Comparison of ENCODE assay signal across 1 mouse cellular context in genomic region chr2:11602506-11603489, GRCm38 (mm10).
TF ChIP-seq lines count a peak whose summit lies in the region.

No protein-coding gene starts in this region.

TF ChIP-seq in MEL, 35 proteins besides CTCF, POLR2A, EP300 and RAD21 (continued from another document):
- peak; percentile 81 for TF ChIP-seq SMC3 (IDR thresholded peaks at IDR 0.05; ENCODE audit: low read depth, low read length)
- TF ChIP-seq MXI1 (IDR thresholded peaks at IDR 0.05; ENCODE audit: low read depth, low read length), result peak; percentile 34
- TF ChIP-seq USF1 (IDR thresholded peaks at IDR 0.05; ENCODE audit: low read depth, low read length), result 0 out of 2 replicates have a peak, but pooled peaks have one; percentile 15
- peak; percentile 74; the same call in 1 of the 2 replicates for TF ChIP-seq MYC (IDR thresholded peaks at IDR 0.05; ENCODE audit: low read depth, low read length)
- TF ChIP-seq MEF2A (IDR thresholded peaks at IDR 0.05; ENCODE audit: extremely low read depth, insufficient replicate concordance, low read depth, low read length, poor library complexity, severe bottlenecking), result no peak
- no peak for TF ChIP-seq MAX (IDR thresholded peaks at IDR 0.05; ENCODE audit: low read length)
- TF ChIP-seq E2F4 (IDR thresholded peaks at IDR 0.05; ENCODE audit: borderline replicate concordance, low read depth, low read length), result no peak
- TF ChIP-seq MAZ (IDR thresholded peaks at IDR 0.05; ENCODE audit: low read depth, low read length), result peak; percentile 58; the same call in 1 of the 2 replicates
- no peak for TF ChIP-seq MAFK (IDR thresholded peaks at IDR 0.05; ENCODE audit: borderline replicate concordance, low read depth, low read length)
- no peak for TF ChIP-seq CHD2 (IDR thresholded peaks at IDR 0.05; ENCODE audit: low read length)
- no peak for TF ChIP-seq USF2 (IDR thresholded peaks at IDR 0.05; ENCODE audit: borderline replicate concordance in 1 of 2, insufficient read depth in 1 of 2, low read depth in 1 of 2, low read length in 2 of 2)
- peak; percentile 77 for TF ChIP-seq TBP (IDR thresholded peaks at IDR 0.05; ENCODE audit: low read depth, low read length)
- TF ChIP-seq POLR2AphosphoS2 (IDR thresholded peaks at IDR 0.05; ENCODE audit: low read length), result peak; percentile 44; the same call in 1 of the 2 replicates
- no peak for TF ChIP-seq UBTF (IDR thresholded peaks at IDR 0.05; ENCODE audit: borderline replicate concordance, insufficient read depth, low read depth, low read length)
- 0 out of 2 replicates have a peak, but pooled peaks have one; percentile 32 for TF ChIP-seq ETS1 (IDR thresholded peaks at IDR 0.05; ENCODE audit: low read depth, low read length)
- no peak for TF ChIP-seq JUND (IDR thresholded peaks at IDR 0.05; ENCODE audit: low read depth, low read length)
- peak; percentile 90 for TF ChIP-seq NELFE (IDR thresholded peaks at IDR 0.05; ENCODE audit: low read depth, low read length)
- 0 out of 2 replicates have a peak, but pooled peaks have one; percentile 32 for TF ChIP-seq ZNF384 (IDR thresholded peaks at IDR 0.05; ENCODE audit: low read depth, low read length)
- TF ChIP-seq GABPA (IDR thresholded peaks at IDR 0.05; ENCODE audit: low read depth, low read length), result peak; percentile 71; the same call in 1 of the 2 replicates
- TF ChIP-seq MYB (IDR thresholded peaks at IDR 0.05; ENCODE audit: low read depth, low read length), result no peak
- TF ChIP-seq NRF1 (IDR thresholded peaks at IDR 0.05; ENCODE audit: insufficient read depth, low read depth, low read length, poor library complexity, severe bottlenecking), result peak; percentile 85
- no peak for TF ChIP-seq RCOR1 (IDR thresholded peaks at IDR 0.05; ENCODE audit: low read depth, low read length)
- TF ChIP-seq TAL1 (IDR thresholded peaks at IDR 0.05; ENCODE audit: low read length), result no peak
- no peak for TF ChIP-seq POLR2AphosphoS5 (IDR thresholded peaks at IDR 0.05; ENCODE audit: borderline replicate concordance, low read depth, low read length)
- TF ChIP-seq HCFC1 (IDR thresholded peaks at IDR 0.05; ENCODE audit: low read depth, low read length), result peak; percentile 93
- TF ChIP-seq ELF1 (IDR thresholded peaks at IDR 0.05; ENCODE audit: low read depth, low read length), result peak; percentile 95
- no peak for TF ChIP-seq BHLHE40 (IDR thresholded peaks at IDR 0.05; ENCODE audit: borderline replicate concordance, low read depth, low read length)
TF ChIP-seq in MEL: peak in this region for 20.
